Mouse (Mus musculus) adipocyte (in vitro differentiated cells): ENCODE measurements around the gene Rln1.
A peak's percentile ranks its signal among the peaks of the same experiment; 100 is the strongest.

Source experiments
- DNase-seq: peaks from one replicate; pipeline ENCODE4 v3.0.0-alpha.2; 2016; ENCODE audit warnings: low spot score

Rln1 gene

DNA sequence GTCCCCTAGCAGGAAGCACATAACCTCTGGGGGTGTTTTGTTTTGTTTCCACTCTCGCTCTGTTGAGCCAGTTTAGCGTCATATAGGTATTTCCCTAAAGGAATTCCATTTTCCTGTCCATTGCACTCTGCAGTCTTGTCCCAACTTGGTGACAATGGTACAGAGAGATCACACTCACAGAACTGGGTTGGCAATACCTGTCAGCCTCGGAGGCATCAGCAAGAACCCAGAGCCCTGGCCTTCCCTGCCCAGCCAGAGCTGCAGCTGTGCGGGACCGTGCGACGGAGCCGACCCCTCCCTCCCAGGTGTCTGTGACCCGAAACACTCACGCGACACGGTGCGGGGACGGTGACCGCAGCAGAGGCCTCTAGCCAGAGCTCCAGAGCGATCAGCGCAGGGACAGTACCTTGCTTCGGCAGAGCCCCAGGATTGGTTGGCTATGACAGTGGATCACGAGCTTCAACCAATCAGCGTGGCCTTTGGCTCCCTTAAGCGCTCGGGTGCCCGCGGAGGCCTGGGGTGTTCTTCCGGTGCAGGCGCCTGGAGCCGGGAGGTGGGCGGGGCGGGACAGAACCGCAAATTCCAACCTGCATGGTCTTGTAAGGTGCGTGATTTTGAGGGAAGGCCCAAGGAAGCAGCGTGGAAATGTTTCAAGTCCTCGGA, 27.1 kb upstream of the Rln1 start:
- peak; percentile 97 for DNase-seq

- DNase-seq: no peak
Measured at GRCm38 (mm10) chr19:29360251-29360650, 25.8 kb upstream of the Rln1 start.

DNA sequence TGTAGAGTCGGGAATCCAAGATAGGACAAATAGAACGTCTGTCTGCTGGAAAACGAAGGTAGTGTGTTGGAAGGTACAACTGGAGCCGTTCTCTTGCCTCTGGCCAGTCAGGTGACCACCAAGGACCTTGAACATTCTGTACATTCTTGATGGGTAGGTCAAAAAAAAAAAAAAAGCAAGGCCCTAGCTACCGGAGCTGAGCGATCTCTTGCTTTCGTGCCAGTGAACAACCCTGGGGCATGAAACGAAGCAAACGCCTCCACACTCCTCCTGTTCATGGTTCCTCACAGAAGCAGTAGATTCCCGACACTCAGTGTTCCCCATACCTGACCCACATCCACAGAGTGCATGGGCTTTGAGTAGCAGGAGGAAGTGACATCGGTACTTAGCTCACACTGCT, 21.8 kb upstream of the Rln1 start:
- no peak for DNase-seq

DNA sequence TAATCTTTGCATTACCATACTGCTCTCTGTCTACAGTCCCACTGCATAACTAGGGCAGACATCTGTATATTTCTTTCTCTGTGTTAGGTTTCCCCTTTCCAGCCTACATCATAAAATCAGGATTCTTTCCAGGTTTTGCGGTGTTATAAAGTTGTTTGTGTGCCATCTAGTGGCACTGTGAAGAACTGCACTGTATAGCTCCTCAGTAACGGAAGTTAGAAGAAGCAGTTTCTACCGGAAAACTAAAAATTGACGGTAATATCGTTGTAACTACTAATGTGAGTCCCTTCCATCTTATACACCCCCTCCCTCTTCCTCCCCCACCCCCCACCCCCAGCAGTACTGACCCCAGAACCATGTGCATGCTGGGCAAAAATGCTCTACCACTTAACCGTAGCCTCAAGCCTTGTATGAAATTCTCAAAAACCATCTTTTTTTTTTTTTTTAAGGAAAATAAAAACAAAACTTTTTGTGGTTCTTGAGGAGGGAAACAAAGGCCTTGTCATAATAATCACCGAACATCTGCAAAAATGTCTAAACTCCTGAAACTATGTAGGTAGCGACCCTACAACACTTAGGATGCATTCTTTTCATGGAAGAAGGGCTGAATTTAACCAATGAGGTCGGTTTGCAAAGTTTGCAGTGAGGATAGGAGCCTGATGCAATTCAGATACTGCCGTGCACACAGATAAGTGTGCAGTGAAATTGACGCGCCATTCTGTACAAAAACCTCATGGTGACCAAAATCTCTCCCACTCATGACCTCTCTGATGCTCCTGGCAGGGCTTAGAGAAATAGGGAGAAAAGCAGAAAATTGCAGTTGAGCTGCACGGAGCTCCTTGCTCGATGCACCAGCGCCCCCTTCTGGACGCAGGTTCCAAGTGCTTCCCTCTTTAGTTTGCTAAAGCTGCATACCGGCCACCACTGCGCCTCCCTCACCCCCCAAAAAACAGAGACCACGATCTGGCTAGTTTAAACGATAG, 20.7 kb upstream of the Rln1 start:
- DNase-seq: peak; percentile 92

DNA sequence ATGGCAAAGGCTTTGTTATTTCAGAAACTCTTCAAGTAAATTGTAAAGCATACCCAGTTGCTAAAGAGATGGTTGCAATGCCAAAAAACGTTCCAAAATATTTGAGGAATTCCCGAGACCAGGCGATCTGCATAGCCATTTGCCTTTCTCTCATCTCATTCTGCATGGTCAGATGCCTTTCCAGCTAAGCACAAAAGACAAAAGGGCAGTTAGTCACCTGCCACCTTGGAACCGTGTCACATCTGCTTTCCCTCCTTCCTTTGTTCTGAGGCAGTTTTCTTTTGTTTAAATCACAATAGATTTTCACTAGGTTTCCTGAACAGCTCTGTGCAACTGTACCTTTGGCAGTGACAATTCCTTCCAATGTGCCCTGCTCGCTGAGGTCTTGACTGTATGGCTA, 16.5 kb upstream of the Rln1 start:
- no peak for DNase-seq

- no peak for DNase-seq
Measured at GRCm38 (mm10) chr19:29345636-29346035, 11.2 kb upstream of the Rln1 start.

DNA sequence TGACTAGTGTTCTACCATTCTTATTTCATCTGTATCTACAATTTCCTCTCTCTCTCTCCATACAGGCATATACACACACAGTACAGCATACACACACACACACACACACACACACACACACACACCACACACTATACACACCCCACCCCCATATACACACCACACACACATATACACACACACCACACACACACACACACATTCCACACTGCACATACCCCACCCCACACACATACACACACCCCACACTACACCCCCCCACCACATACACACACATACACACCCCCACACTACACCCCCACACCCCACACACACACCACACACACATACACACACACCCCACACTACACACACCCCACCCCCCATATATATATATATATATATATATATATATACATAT, 10.4 kb upstream of the Rln1 start:
- no peak for DNase-seq

- no peak for DNase-seq
Measured at GRCm38 (mm10) chr19:29342281-29342680, 7.8 kb upstream of the Rln1 start.

DNA sequence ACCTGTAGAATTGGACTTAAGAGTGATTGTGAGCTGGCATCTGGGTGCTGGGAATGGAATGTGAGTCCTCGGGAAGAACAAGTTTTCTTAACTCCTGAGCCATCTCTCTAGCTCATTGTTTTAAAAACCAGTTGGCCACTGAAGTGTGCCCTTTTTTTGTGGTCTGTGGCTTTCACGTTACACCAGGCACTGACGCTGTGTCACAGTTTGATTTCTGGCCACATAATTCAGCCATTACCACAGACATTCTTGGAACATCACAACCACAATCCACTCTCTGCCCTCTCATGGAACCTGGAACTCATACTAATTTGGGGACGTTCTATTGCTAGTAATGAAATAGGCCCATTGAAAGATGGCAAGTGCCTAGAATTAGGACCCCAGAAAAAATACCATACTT, 6.6 kb upstream of the Rln1 start:
- no peak for DNase-seq

DNA sequence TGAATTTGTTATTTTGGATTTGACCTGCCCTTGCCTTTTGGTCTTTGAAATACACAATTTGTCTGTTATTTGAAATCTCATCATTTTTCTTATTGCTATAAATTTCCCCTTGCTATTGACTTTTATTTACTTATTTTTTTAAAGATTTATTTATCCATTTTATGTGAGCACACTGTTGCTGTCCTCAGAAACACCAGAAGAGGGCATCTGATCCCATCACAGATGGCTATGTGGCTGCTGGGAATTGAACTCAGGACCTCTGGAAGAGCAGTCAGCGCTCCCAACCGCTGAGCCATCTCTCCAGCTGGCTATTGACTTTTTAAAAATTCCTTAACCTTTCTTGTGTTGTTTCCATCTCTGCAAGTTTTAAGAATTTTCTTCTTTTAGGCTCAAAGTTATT, 2.2 kb upstream of the Rln1 start:
- no peak for DNase-seq

DNA sequence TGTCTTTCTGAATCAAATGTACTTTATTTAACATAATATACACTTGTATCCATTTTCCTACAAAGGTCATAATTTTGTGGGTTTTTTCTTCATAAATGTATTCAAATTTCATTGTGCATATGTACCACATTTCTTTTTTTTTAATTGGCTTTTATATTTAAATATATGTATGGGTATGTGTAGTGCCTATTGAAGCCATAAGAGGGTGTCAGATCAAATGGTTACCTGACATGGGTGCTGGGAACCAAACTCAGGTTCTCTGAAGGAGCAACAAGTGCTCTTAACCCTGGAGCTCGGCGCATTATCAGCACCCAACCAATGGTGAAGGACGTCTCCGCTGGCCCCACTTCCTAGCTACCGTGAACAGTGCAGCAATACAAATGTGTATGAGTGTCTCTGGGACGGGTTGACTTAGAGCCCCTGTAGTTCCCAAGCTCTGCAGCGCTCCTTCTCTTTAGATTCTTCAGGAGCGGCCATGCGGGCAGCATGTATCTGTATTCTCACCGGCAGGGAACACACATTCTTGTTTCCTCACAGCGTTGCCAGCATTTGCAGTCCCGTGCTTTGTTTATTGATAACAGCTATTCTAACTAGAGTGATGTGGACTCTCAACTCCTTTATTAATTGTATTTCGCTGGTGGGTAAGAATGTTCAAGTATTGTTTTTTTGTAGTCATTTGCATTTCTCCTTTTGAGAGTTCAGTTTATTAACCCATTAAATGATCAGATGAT, 7.5 kb downstream of the Rln1 start:
- DNase-seq: no peak

GRCm38 (mm10) chr19:29326396-29326795, 8.1 kb downstream of the Rln1 start:
- DNase-seq: no peak

GRCm38 (mm10) chr19:29325852-29326180, 8.7 kb downstream of the Rln1 start:
- DNase-seq: no peak

GRCm38 (mm10) chr19:29325053-29325851, 9.2 kb downstream of the Rln1 start, which contains the start of gene Insl6:
Gene Insl6 (minus strand): TSS chr19:29325356.
- peak; percentile 64 for DNase-seq

- no peak for DNase-seq
Measured at GRCm38 (mm10) chr19:29323416-29324049, 10.9 kb downstream of the Rln1 start.

GRCm38 (mm10) chr19:29312661-29313060, 21.8 kb downstream of the Rln1 start:
- no peak for DNase-seq

GRCm38 (mm10) chr19:29311791-29312190, 22.7 kb downstream of the Rln1 start:
- DNase-seq: no peak

GRCm38 (mm10) chr19:29308832-29309231, 25.6 kb downstream of the Rln1 start:
- DNase-seq: no peak

DNA sequence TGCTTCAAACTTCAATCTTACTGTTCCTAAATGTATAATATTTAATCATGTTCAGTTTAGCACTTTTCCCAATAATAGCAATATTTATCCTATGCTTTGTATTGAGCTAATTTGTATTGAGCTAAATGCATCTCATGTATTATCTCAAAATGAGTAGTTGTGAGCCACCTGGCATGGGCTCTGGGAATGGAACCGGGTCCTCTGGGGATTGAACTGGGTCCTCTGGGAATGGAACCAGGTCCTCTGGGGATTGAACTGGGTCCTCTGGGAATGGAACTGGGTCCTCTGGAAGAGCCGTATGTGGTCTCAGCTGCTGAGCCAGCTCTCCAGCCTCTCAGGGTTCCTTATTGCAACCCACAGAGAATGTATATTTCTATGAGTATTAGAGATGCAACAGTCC, 32.4 kb downstream of the Rln1 start:
- no peak for DNase-seq

- DNase-seq: no peak
Measured at GRCm38 (mm10) chr19:29300919-29301318, 33.6 kb downstream of the Rln1 start.

DNA sequence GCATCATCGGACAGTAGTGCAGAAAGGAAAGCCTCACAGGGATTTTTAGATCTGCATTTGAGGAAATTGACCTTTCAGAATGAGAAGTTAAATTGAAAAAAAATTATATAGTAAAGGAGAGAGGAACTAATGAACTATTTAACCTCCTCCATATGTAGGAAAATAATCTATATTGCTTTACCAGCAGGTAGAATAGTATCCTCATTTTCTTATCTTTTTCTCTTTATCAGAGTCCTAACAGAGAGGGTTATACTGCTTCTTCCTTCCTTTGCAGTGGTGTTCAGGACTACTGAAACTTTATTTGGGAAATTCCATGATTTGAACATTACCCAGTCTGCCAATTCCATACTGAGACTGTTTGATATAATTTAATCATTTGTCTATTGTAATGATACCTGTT, 37.1 kb downstream of the Rln1 start:
- no peak for DNase-seq
